ENCODE assay signal across 14 mouse cellular contexts in genomic region chr4:32413063-32413462, GRCm38 (mm10).
A peak's percentile ranks its signal among the peaks of the same experiment; 100 is the strongest.
DNase-seq lines count a peak whose midpoint lies in the region; ATAC-seq and TF ChIP-seq lines count a peak whose summit lies in the region.
"Had no signal": no experiment of that assay in that cellular context is flagged by ENCODE, and none has a peak within 500 bp of the region (broad histone marks: within the 10 kb centered on the region; RNA-seq: fewer than 3 reads in every experiment).

No protein-coding gene starts in this region.

- H3K36me3 ChIP-seq in midbrain, embryonic 15.5 days (replicated peaks): no peaks in the 10 kb centered on the region
- H3K36me3 ChIP-seq: hindbrain, embryonic 10.5 days; midbrain, embryonic 12.5 days had no signal

- no peak overlapping the region for H3K9ac ChIP-seq in midbrain, embryonic 15.5 days
- H3K9ac ChIP-seq: liver, embryonic 14.5 days; midbrain, embryonic 12.5 days had no signal

- no peak overlapping the region for H3K4me2 ChIP-seq in midbrain, embryonic 15.5 days
- H3K4me2 ChIP-seq: midbrain, embryonic 12.5 days had no signal

- H3K4me1 ChIP-seq in bone marrow, adult 2 months (ENCODE audit: control insufficient read depth, insufficient read depth, low read length): no peaks in the 10 kb centered on the region; the same call in 1 of the 2 replicates
- peaks cover 4% of the 10 kb centered on the region; the same call in 1 of the 2 replicates for H3K4me1 ChIP-seq in midbrain, embryonic 15.5 days

- ATAC-seq in midbrain, embryonic 15.5 days (replicated peaks): peak; percentile 72

- TF ChIP-seq POLR2A in bone marrow, adult 2 months (IDR thresholded peaks at IDR 0.05; ENCODE audit: borderline replicate concordance, control insufficient read depth, low read depth, low read length): no peak

- 59% methylated on average over 7 of the region's 7 CpGs for WGBS in bone marrow, adult 2 months
- 34% methylated on average over 7 of the region's 7 CpGs for WGBS in midbrain, embryonic 15.5 days

- no peak overlapping the region for H3K4me3 ChIP-seq in left cerebral cortex, adult 2 months
- no peak overlapping the region for H3K4me3 ChIP-seq in bone marrow, adult 2 months (replicated peaks; ENCODE audit: control insufficient read depth, low read depth, low read length)
- H3K4me3 ChIP-seq in midbrain, embryonic 15.5 days: no peak overlapping the region
- H3K4me3 ChIP-seq: hindbrain, embryonic 10.5 days; midbrain, embryonic 12.5 days had no signal

- peak; percentile 38 for TF ChIP-seq CTCF in left cerebral cortex, adult 2 months (IDR thresholded peaks at IDR 0.05)
- TF ChIP-seq CTCF in bone marrow, adult 2 months (IDR thresholded peaks at IDR 0.05; ENCODE audit: control insufficient read depth, insufficient read depth, low read length): 0 out of 2 replicates have a peak, but pooled peaks have one; percentile 20

- no peak for DNase-seq in left cerebral cortex, adult 2 months (ENCODE audit: extremely low spot score in 1 of 2, low spot score in 2 of 2)
- no peak for DNase-seq in left cerebral cortex, adult 8-10 months (ENCODE audit: low spot score in 2 of 2)
- peak; percentile 65 for DNase-seq in CD4-positive, CD25-positive, alpha-beta regulatory T cell, adult 2 months (ENCODE audit: low read depth, low spot score)
- no peak for DNase-seq in adrenal gland, adult 18-20 months (ENCODE audit: low spot score in 2 of 2)
- no peak for DNase-seq in c-Kit-positive CD71-positive TER-119-positive erythroid progenitor cells, embryonic 14.5 days (ENCODE audit: low spot score)
- DNase-seq in kidney, postnatal 14 days: no peak
- DNase-seq: adrenal gland, adult 8-10 months; cerebellum, adult 8-10 months; kidney, postnatal 10 days had no signal

- H3K9me3 ChIP-seq in midbrain, embryonic 15.5 days: no peaks in the 10 kb centered on the region
- H3K9me3 ChIP-seq: hindbrain, embryonic 10.5 days; midbrain, embryonic 12.5 days had no signal

- no peak overlapping the region for H3K27ac ChIP-seq in left cerebral cortex, adult 2 months
- no peak overlapping the region for H3K27ac ChIP-seq in bone marrow, adult 2 months (ENCODE audit: control insufficient read depth, insufficient read depth, low read depth, low read length, poor library complexity)
- H3K27ac ChIP-seq in midbrain, embryonic 15.5 days: no peak overlapping the region
- H3K27ac ChIP-seq: hindbrain, embryonic 10.5 days; liver, embryonic 14.5 days; midbrain, embryonic 12.5 days had no signal

- no peaks in the 10 kb centered on the region for H3K27me3 ChIP-seq in midbrain, embryonic 15.5 days (replicated peaks)
- H3K27me3 ChIP-seq: midbrain, embryonic 12.5 days had no signal

- intact Hi-C loops in left cerebral cortex, adult 2 months (cut with DNase I): loop anchor here (5.0 kb wide), 1 partner anchor 111 kb away; no protein-coding TSS in a partner anchor
